Mouse (Mus musculus) adrenal gland, adult 2 months (tissue): ENCODE results near the gene Tmem150c. TPM values are rescaled to one million over a fixed set of nuclear protein-coding genes. Genes with fewer than 3 reads are reported as not detected.

Experiments used
- polyA plus RNA-seq: library from polyadenylated mRNA; depleted of rRNA; stranded (reverse); fragments of >200 nt; gene quantifications from 2 replicates; pipeline ENCODE4 v1.2.3, GENCODE M21; 2012; rRNA removed
- total RNA-seq, 2 experiments: library from RNA; stranded (reverse); gene quantifications; 2 replicates each; pipeline ENCODE4 v1.2.3; 2021

The Tmem150c gene
- total and polyA plus RNA-seq, 3 experiments, result 1.9 to 19.0 (median 9.3) TPM

Other genes starting within 250 kb of the Tmem150c start
- 100 to 1,000 TPM in 1 of 2 experiments, 10 to 100 TPM in 1; 82.6 to 161 TPM for gene Hnrnpd, start 180.9 kb downstream of the Tmem150c start, total RNA-seq
- 50.5 and 52.5 TPM in 2 replicates for gene Hnrnpd, start 180.9 kb downstream of the Tmem150c start, polyA plus RNA-seq
- gene 4930524J08Rik, start 180.7 kb downstream of the Tmem150c start, total RNA-seq, result 1 to 10 TPM in 1 of 2 experiments, under 1 TPM in 1; 0.86 to 1.8 TPM
- 2.9 and 4.8 TPM in 2 replicates for gene 4930524J08Rik, start 180.7 kb downstream of the Tmem150c start, polyA plus RNA-seq
- gene Hnrnpdl, start 120.1 kb downstream of the Tmem150c start, total RNA-seq, result 100 to 1,000 TPM; 100 to 114 TPM
- gene Hnrnpdl, start 120.1 kb downstream of the Tmem150c start, polyA plus RNA-seq, result 70.4 and 79.3 TPM in 2 replicates
- 10 to 100 TPM; 26.5 to 35.8 TPM for gene Enoph1, start 119.8 kb downstream of the Tmem150c start, total RNA-seq
- gene Enoph1, start 119.8 kb downstream of the Tmem150c start, polyA plus RNA-seq, result 54.3 and 58.6 TPM in 2 replicates